Mouse (Mus musculus) heart, embryonic 11.5 days (tissue): ENCODE measurements around the gene Gdf5. TPM values are rescaled to one million over a fixed set of nuclear protein-coding genes. Genes with fewer than 3 reads are reported as not detected.

Source experiments
- ATAC-seq: fragments of 200-750 bp; cut with Nextera tagmentation; replicated peaks from 2 replicates; pipeline ENCODE4 v1.8.0; 2017; ENCODE audit warnings: moderate library complexity; ENCODE audit not compliant: insufficient number of reproducible peaks, low FRiP score, low TSS enrichment
- H3K27ac ChIP-seq: fragments of 300-500 bp; sonication (generic); 2 replicates; pipeline ENCODE4 v1.5.1; 2014; ENCODE audit warnings: mild to moderate bottlenecking, low read depth, low read length
- H3K27me3 ChIP-seq: fragments of 300-500 bp; sonication (generic); 2 replicates; pipeline ENCODE4 v1.6.1; 2014; ENCODE audit warnings: mild to moderate bottlenecking, low read length, mixed read lengths; ENCODE audit not compliant: control insufficient read depth, insufficient read depth
- H3K36me3 ChIP-seq: fragments of 300-500 bp; sonication (generic); 2 replicates; pipeline ENCODE4 v1.6.1; 2014; ENCODE audit warnings: mild to moderate bottlenecking, low read length, moderate library complexity, mixed read lengths; ENCODE audit not compliant: control insufficient read depth, insufficient read depth
- H3K4me1 ChIP-seq: fragments of 300-500 bp; sonication (generic); 2 replicates; pipeline ENCODE4 v1.6.1; 2014; ENCODE audit warnings: low read length; ENCODE audit not compliant: control insufficient read depth, insufficient read depth
- H3K4me2 ChIP-seq: fragments of 300-500 bp; sonication (generic); 2 replicates; pipeline ENCODE4 v1.6.1; 2014; ENCODE audit warnings: mild to moderate bottlenecking, moderate library complexity
- H3K4me3 ChIP-seq: fragments of 300-500 bp; sonication (generic); 2 replicates; pipeline ENCODE4 v1.5.1; 2014; ENCODE audit warnings: low read depth, low read length
- H3K9ac ChIP-seq: fragments of 300-500 bp; sonication (generic); 2 replicates; pipeline ENCODE4 v1.6.1; 2014; ENCODE audit warnings: mild to moderate bottlenecking, low read depth, low read length, moderate library complexity
- H3K9me3 ChIP-seq: fragments of 300-500 bp; sonication (generic); replicated peaks from 2 replicates; pipeline ENCODE4 v1.6.1; 2016; ENCODE audit warnings: low read length; ENCODE audit not compliant: control insufficient read depth
- WGBS: fragments of 180-500 bp; shearing (Covaris S2); extraction: QIAGEN DNeasy Blood & Tissue Kit; methylation state at CpG from one replicate; pipeline ENCODE4 v1.1.7; 2014; ENCODE audit not compliant: insufficient replicate concordance; 5-methylcytosine and 5-hydroxymethylcytosine counted together
- polyA plus RNA-seq: library from polyadenylated mRNA; unstranded; fragments of >200 nt; fragmentation: Nextera tagmentation; extraction: Ambion mirVana; gene quantifications from 2 replicates; pipeline ENCODE4 v1.2.1, GENCODE M21; 2014

Gdf5 gene
- polyA plus RNA-seq, 1 experiment from 2014 or later = 0.36 TPM

GRCm38 (mm10) chr2:155894307-155895045, 50.7 kb downstream of the Gdf5 start:
- H3K36me3 ChIP-seq = peaks cover 5% of the 10 kb centered on the region
- no peak overlapping the region for H3K4me3 ChIP-seq
- no peaks in the 10 kb centered on the region for H3K27me3 ChIP-seq
- no peak for ATAC-seq
- no peak overlapping the region for H3K27ac ChIP-seq
- 92% methylated on average over 13 of the region's 13 CpGs for WGBS
- H3K9me3 ChIP-seq = no peaks in the 10 kb centered on the region
- H3K4me2 ChIP-seq = no peak overlapping the region
- H3K9ac ChIP-seq = no peak overlapping the region
- H3K4me1 ChIP-seq = no peaks in the 10 kb centered on the region

Other genes starting within 250 kb of the Gdf5 start
- 28.6 and 28.8 TPM in 2 replicates for gene Edem2, start 215.9 kb downstream of the Gdf5 start, polyA plus RNA-seq
- gene Gm17581, start 209.5 kb downstream of the Gdf5 start, polyA plus RNA-seq = not detected in 2 replicates
- gene Procr, start 194.2 kb downstream of the Gdf5 start, polyA plus RNA-seq = 8.6 and 9.2 TPM in 2 replicates
- 0.04 TPM in 1 of 2 replicates, not detected in the other for gene Mmp24, start 170.0 kb downstream of the Gdf5 start, polyA plus RNA-seq
- 5.6 and 5.7 TPM in 2 replicates for gene BC029722, start 125.9 kb downstream of the Gdf5 start, polyA plus RNA-seq
- gene Eif6, start 118.4 kb downstream of the Gdf5 start, polyA plus RNA-seq = 138 and 148 TPM in 2 replicates
- 0.06 and 0.15 TPM in 2 replicates for gene Fam83c, start 110.5 kb downstream of the Gdf5 start, polyA plus RNA-seq
- 86.7 and 118 TPM in 2 replicates for gene Uqcc1, start 15.1 kb downstream of the Gdf5 start, polyA plus RNA-seq
- gene Gm15557, start 4.6 kb downstream of the Gdf5 start, polyA plus RNA-seq = not detected in 2 replicates
- 6.4 and 12.3 TPM in 2 replicates for gene Cep250, start 11.1 kb upstream of the Gdf5 start, polyA plus RNA-seq
- 0.80 and 1.1 TPM in 2 replicates for gene 6430550D23Rik, start 62.6 kb upstream of the Gdf5 start, polyA plus RNA-seq
- gene Ergic3, start 62.7 kb upstream of the Gdf5 start, polyA plus RNA-seq = 170 and 184 TPM in 2 replicates
- gene Fer1l4, start 107.6 kb upstream of the Gdf5 start, polyA plus RNA-seq = not detected in 2 replicates
- gene Spag4, start 119.8 kb upstream of the Gdf5 start, polyA plus RNA-seq = 2.4 and 3.3 TPM in 2 replicates
- gene Cpne1, start 166.6 kb upstream of the Gdf5 start, polyA plus RNA-seq = 29.5 and 35.7 TPM in 2 replicates
- 22.3 and 25.8 TPM in 2 replicates for gene Rbm12, start 166.6 kb upstream of the Gdf5 start, polyA plus RNA-seq
- 11.6 and 14.1 TPM in 2 replicates for gene Gm28036, start 181.7 kb upstream of the Gdf5 start, polyA plus RNA-seq
- gene Romo1, start 198.7 kb upstream of the Gdf5 start, polyA plus RNA-seq = 428 and 430 TPM in 2 replicates
- gene Nfs1, start 198.8 kb upstream of the Gdf5 start, polyA plus RNA-seq = 55.7 and 58.2 TPM in 2 replicates
- gene Rbm39, start 234.9 kb upstream of the Gdf5 start, polyA plus RNA-seq = 465 and 476 TPM in 2 replicates